Mouse (Mus musculus) midbrain, postnatal 0 days (tissue): Measurements from ENCODE around the gene Gm8653. TPM values are rescaled to one million over a fixed set of nuclear protein-coding genes. Genes with fewer than 3 reads are reported as not detected.
"Not testable (repeated sequence)": the region's sequence is repeated elsewhere in the genome, so short reads cannot be mapped to it uniquely, and the experiment has no call there.

Experiments
- ATAC-seq: fragments of 200-750 bp; cut with Nextera tagmentation; 2 replicates; pipeline ENCODE4 v1.8.0; 2017; ENCODE audit warnings: moderate number of reproducible peaks, mild to moderate bottlenecking, moderate TSS enrichment, moderate library complexity; ENCODE audit not compliant: low FRiP score
- DNase-seq: peaks from one replicate; pipeline ENCODE4 v3.0.0-alpha.2; 2015; ENCODE audit warnings: low spot score
- H3K27ac ChIP-seq: fragments of 300-500 bp; sonication (generic); 2 replicates; pipeline ENCODE4 v1.5.1; 2014; ENCODE audit warnings: low read depth, mild to moderate bottlenecking, low read length, mixed read lengths
- H3K27me3 ChIP-seq: fragments of 300-500 bp; sonication (generic); 2 replicates; pipeline ENCODE4 v1.6.1; 2014; ENCODE audit warnings: low read length, control low read depth, mixed read lengths; ENCODE audit not compliant: insufficient read depth
- H3K36me3 ChIP-seq: fragments of 300-500 bp; sonication (generic); 2 replicates; pipeline ENCODE4 v1.6.1; 2014; ENCODE audit warnings: low read length, control low read depth, mixed read lengths; ENCODE audit not compliant: insufficient read depth
- H3K4me1 ChIP-seq: fragments of 300-500 bp; sonication (generic); 2 replicates; pipeline ENCODE4 v1.6.1; 2014; ENCODE audit warnings: mild to moderate bottlenecking, control low read depth, antibody characterized with exemption, low read length, mixed read lengths; ENCODE audit not compliant: insufficient read depth
- H3K4me2 ChIP-seq: fragments of 300-500 bp; sonication (generic); 2 replicates; pipeline ENCODE4 v1.6.1; 2014; ENCODE audit warnings: low read depth, mild to moderate bottlenecking, low read length, mixed read lengths; ENCODE audit not compliant: poor library complexity, severe bottlenecking
- H3K4me3 ChIP-seq: fragments of 300-500 bp; sonication (generic); 2 replicates; pipeline ENCODE4 v1.5.1; 2014; ENCODE audit warnings: low read depth, mild to moderate bottlenecking, low read length, moderate library complexity
- H3K9ac ChIP-seq: fragments of 300-500 bp; sonication (generic); replicated peaks from 2 replicates; pipeline ENCODE4 v1.6.1; 2014; ENCODE audit warnings: mild to moderate bottlenecking, low read length, moderate library complexity, mixed read lengths; ENCODE audit not compliant: poor library complexity, severe bottlenecking
- H3K9me3 ChIP-seq: fragments of 300-500 bp; sonication (generic); 2 replicates; pipeline ENCODE4 v1.6.1; 2016; ENCODE audit warnings: low read length, control low read depth
- WGBS: fragments of 180-500 bp; shearing (Covaris S2); extraction: QIAGEN DNeasy Blood & Tissue Kit; methylation state at CpG from one replicate; pipeline ENCODE4 v1.1.7; 2014; 5-methylcytosine and 5-hydroxymethylcytosine counted together
- polyA plus RNA-seq: library from polyadenylated mRNA; unstranded; fragments of >200 nt; fragmentation: Nextera tagmentation; extraction: Ambion mirVana; gene quantifications from 2 replicates; pipeline ENCODE4 v1.2.1, GENCODE M21; 2015
- total RNA-seq: library from RNA; depleted of rRNA; stranded (reverse); fragments of >200 nt; gene quantifications from 2 replicates; pipeline ENCODE4 v1.2.3, GENCODE M21; 2014; rRNA removed

Gm8653 gene
- total RNA-seq: not detected in 2 replicates
- not detected in 2 replicates for polyA plus RNA-seq

- H3K4me1 ChIP-seq, DNase-seq, H3K4me2 ChIP-seq, H3K27me3 ChIP-seq, H3K36me3 ChIP-seq, H3K27ac ChIP-seq, H3K9me3 ChIP-seq, H3K9ac ChIP-seq, ATAC-seq, H3K4me3 ChIP-seq: not testable (repeated sequence)
- no CpG with 5 or more reads among the region's 2 CpGs for WGBS
These were observed at the start of gene Gm8653 for GRCm38 (mm10) chr7:22201164-22201563. TSS of gene Gm8653 (minus strand) at chr7:22201264.

DNA sequence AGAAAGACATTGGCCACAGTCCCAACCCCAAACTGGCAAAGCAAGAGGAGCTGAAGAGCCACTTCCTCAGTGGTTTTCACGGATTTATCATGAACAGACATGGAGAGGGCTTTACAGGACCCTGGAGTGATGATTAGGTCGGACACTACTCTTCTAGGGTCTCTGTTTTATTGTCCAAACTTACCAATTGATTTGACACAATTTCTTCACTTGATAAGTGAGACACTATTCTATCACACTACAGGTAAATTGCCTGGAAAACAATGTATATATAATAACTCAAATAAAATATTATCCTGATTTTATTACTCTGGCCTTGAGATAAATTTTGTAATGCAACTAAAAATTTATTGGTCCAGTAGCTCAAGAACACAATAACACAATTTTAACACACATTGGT, 28.3 kb upstream of the Gm8653 start, which contains the start of gene Gm8453:
TSS of gene Gm8453 (minus strand) at position 101 of the 400 bp plus-strand sequence.
- not testable (repeated sequence) for H3K4me3 ChIP-seq, H3K4me2 ChIP-seq, DNase-seq, H3K9ac ChIP-seq, H3K36me3 ChIP-seq, ATAC-seq, H3K9me3 ChIP-seq, H3K4me1 ChIP-seq, H3K27ac ChIP-seq, H3K27me3 ChIP-seq
- WGBS: 23% methylated on average over 1 of the region's 2 CpGs

DNA sequence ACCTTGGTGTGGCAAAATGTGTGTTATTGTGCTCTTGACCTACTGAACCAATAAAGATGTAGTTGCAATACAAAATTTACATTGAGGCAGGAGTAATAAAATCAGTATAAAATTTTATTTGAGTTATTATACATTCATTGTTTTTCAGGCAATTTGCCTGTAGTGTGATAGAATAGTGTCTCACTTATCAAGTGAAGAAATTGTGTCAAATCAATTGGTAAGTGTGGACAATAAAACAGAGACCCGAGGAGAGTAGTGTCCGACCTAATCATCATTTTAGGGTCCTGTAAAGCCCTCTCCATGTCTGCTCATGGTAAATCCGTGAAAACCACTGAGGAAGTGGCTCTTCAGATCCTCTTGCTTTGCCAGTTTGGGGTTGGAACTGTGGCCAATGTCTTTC, 12.0 kb downstream of the Gm8653 start, which contains the start of gene Vmn1r143:
TSS of gene Vmn1r143 (plus strand) at position 301 of the 400 bp plus-strand sequence.
- not testable (repeated sequence) for H3K9me3 ChIP-seq, H3K36me3 ChIP-seq, H3K4me3 ChIP-seq, DNase-seq, H3K27ac ChIP-seq, H3K4me1 ChIP-seq, H3K4me2 ChIP-seq, ATAC-seq, H3K9ac ChIP-seq, H3K27me3 ChIP-seq
- no CpG with 5 or more reads among the region's 3 CpGs for WGBS

- not testable (repeated sequence) for H3K9me3 ChIP-seq, DNase-seq, H3K9ac ChIP-seq, ATAC-seq, H3K27me3 ChIP-seq, H3K4me3 ChIP-seq, H3K4me2 ChIP-seq, H3K27ac ChIP-seq, H3K4me1 ChIP-seq, H3K36me3 ChIP-seq
- no CpG with 5 or more reads among the region's 3 CpGs for WGBS
These were observed 37.1 kb downstream of the Gm8653 start, which contains the start of gene Vmn1r142 for GRCm38 (mm10) chr7:22163935-22164334. TSS of gene Vmn1r142 (minus strand) at chr7:22164035.

Other genes starting within 250 kb of the Gm8653 start
- gene Vmn1r137, start 206.7 kb downstream of the Gm8653 start, total RNA-seq: not detected in 2 replicates
- not detected in 2 replicates for gene Vmn1r137, start 206.7 kb downstream of the Gm8653 start, polyA plus RNA-seq
- gene Vmn1r138, start 172.4 kb downstream of the Gm8653 start, total RNA-seq: not detected in 2 replicates
- gene Vmn1r138, start 172.4 kb downstream of the Gm8653 start, polyA plus RNA-seq: not detected in 2 replicates
- gene Gm6176, start 145.0 kb downstream of the Gm8653 start, total RNA-seq: not detected in 2 replicates
- gene Gm6176, start 145.0 kb downstream of the Gm8653 start, polyA plus RNA-seq: not detected in 2 replicates
- gene Vmn1r139, start 132.2 kb downstream of the Gm8653 start, total RNA-seq: not detected in 2 replicates
- gene Vmn1r139, start 132.2 kb downstream of the Gm8653 start, polyA plus RNA-seq: not detected in 2 replicates
- gene Gm16451, start 83.0 kb downstream of the Gm8653 start, total RNA-seq: not detected in 2 replicates
- gene Gm16451, start 83.0 kb downstream of the Gm8653 start, polyA plus RNA-seq: not detected in 2 replicates
- not detected in 2 replicates for gene Gm10666, start 66.5 kb downstream of the Gm8653 start, total RNA-seq
- not detected in 2 replicates for gene Gm10666, start 66.5 kb downstream of the Gm8653 start, polyA plus RNA-seq
- not detected in 2 replicates for gene Vmn1r142, start 37.2 kb downstream of the Gm8653 start, total RNA-seq
- gene Vmn1r142, start 37.2 kb downstream of the Gm8653 start, polyA plus RNA-seq: not detected in 2 replicates
- gene Vmn1r143, start 11.9 kb downstream of the Gm8653 start, total RNA-seq: not detected in 2 replicates
- not detected in 2 replicates for gene Vmn1r143, start 11.9 kb downstream of the Gm8653 start, polyA plus RNA-seq
- gene Gm8453, start 28.2 kb upstream of the Gm8653 start, total RNA-seq: not detected in 2 replicates
- gene Gm8453, start 28.2 kb upstream of the Gm8653 start, polyA plus RNA-seq: not detected in 2 replicates
- gene Gm4187, start 128.5 kb upstream of the Gm8653 start, total RNA-seq: not detected in 2 replicates
- not detected in 2 replicates for gene Gm4187, start 128.5 kb upstream of the Gm8653 start, polyA plus RNA-seq
- gene Gm8660, start 169.8 kb upstream of the Gm8653 start, total RNA-seq: not detected in 2 replicates
- gene Gm8660, start 169.8 kb upstream of the Gm8653 start, polyA plus RNA-seq: not detected in 2 replicates
- not detected in 2 replicates for gene Vmn1r148, start 212.3 kb upstream of the Gm8653 start, total RNA-seq
- not detected in 2 replicates for gene Vmn1r148, start 212.3 kb upstream of the Gm8653 start, polyA plus RNA-seq
- not detected in 2 replicates for gene Vmn1r149, start 237.0 kb upstream of the Gm8653 start, total RNA-seq
- not detected in 2 replicates for gene Vmn1r149, start 237.0 kb upstream of the Gm8653 start, polyA plus RNA-seq